Mouse (Mus musculus): ENCODE measurements around the gene Cep131. TPM values are rescaled to one million over a fixed set of nuclear protein-coding genes. Genes with fewer than 3 reads are reported as not detected.

Gene Cep131
- polyA plus RNA-seq, 1 experiment: 12.2 TPM

DNA sequence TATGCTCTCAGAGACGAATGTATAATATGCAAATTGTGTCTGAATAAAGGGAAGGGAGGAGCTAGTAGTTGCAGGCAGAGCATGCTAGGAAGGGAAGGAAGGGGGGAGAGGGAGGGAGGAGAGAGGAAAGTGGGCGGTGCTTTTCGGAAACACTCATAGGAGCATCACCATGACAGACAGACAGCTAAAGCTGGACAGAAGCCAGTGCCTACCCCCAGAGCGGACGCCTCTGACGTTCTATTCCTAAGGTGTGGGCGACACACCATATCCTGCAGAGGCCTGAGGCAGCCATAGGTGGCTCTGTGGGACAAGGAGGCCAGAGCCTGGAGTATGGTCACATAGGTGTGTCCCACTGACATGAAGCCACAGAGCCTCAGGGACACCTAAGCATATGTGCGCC is 46.2 kb downstream of the Cep131 start:
- Histone ChIP-seq H3K4me3 (ENCODE audit: low read depth, low read length) (no peak overlapping the region), H3K9ac (ENCODE audit: low read depth, poor library complexity, severe bottlenecking) (no peak overlapping the region), H3K9me3 (replicated peaks; ENCODE audit: control insufficient read depth, insufficient read depth, low read length, poor library complexity, severe bottlenecking) (no peaks in the 10 kb centered on the region), H3K27me3 (ENCODE audit: control insufficient read depth, insufficient read depth, low read length, poor library complexity, severe bottlenecking) (no peaks in the 10 kb centered on the region), H3K27ac (ENCODE audit: insufficient read depth, low read length) (no peak overlapping the region), H3K4me1 (ENCODE audit: control insufficient read depth, insufficient read depth, low read length) (no peaks in the 10 kb centered on the region), H3K36me3 (ENCODE audit: control insufficient read depth, insufficient read depth, low read length, poor library complexity, severe bottlenecking) (no peaks in the 10 kb centered on the region)
- no peak for TF ChIP-seq POLR2A (IDR thresholded peaks at IDR 0.05; ENCODE audit: insufficient read depth, low read length)
- no peak for TF ChIP-seq CTCF (IDR thresholded peaks at IDR 0.05; ENCODE audit: low read depth, low read length)
- TF ChIP-seq EP300 (IDR thresholded peaks at IDR 0.05; ENCODE audit: insufficient read depth, low read depth, low read length): no peak

DNA sequence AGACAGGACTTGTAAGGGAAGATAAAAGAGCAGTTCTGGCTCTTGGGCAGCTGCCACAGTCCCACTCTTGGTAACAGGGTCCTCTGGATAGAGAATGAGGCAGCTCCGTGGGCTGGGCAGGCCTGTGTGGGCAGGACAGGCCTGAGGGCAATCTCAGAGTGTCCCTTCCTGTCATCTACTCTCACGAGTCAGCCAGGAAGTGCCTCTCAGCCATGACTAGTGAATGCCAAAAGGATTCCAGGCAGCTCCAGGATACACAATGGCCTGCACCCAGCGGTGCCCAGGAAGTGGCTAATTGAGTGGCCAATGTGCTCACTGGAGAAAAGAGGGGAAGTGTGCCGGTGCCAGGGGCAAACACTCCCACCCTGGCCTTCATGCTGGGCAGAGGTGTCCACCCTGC is 47.0 kb downstream of the Cep131 start:
- TF ChIP-seq POLR2A (IDR thresholded peaks at IDR 0.05; ENCODE audit: insufficient read depth, low read length) (no peak), EP300 (IDR thresholded peaks at IDR 0.05; ENCODE audit: insufficient read depth, low read depth, low read length) (no peak), CTCF (IDR thresholded peaks at IDR 0.05; ENCODE audit: low read depth, low read length) (no peak)
- Histone ChIP-seq H3K27ac (ENCODE audit: insufficient read depth, low read length) (no peak overlapping the region), H3K9ac (ENCODE audit: low read depth, poor library complexity, severe bottlenecking) (no peak overlapping the region)

DNA sequence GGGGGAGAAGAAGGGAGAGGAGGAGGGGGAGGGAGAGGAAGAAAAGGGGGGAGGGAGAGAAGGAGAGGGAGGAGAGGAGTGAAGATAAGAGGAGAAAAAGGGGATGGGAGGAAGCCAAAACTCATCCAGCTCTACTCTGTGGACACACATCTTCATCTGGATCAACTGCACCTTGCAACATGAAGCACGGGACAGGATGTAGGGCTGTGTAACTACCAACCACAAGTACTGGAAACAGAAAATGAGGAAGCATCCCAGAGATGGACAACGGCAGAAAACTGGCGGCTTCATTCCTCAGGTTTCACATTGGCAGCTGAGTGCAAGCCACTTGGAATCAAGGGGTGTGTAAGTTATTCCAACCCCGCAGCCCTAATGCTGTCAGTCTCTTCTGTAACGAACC is 51.9 kb downstream of the Cep131 start:
- no peaks in the 10 kb centered on the region for H3K4me1 ChIP-seq (ENCODE audit: control insufficient read depth, insufficient read depth, low read length)
- H3K9ac ChIP-seq (ENCODE audit: low read depth, poor library complexity, severe bottlenecking): no peak overlapping the region
- H3K36me3 ChIP-seq (ENCODE audit: control insufficient read depth, insufficient read depth, low read length, poor library complexity, severe bottlenecking): no peaks in the 10 kb centered on the region
- H3K27me3 ChIP-seq (ENCODE audit: control insufficient read depth, insufficient read depth, low read length, poor library complexity, severe bottlenecking): no peaks in the 10 kb centered on the region
- H3K27ac ChIP-seq (ENCODE audit: insufficient read depth, low read length): no peak overlapping the region
- no peak overlapping the region for H3K4me3 ChIP-seq (ENCODE audit: low read depth, low read length)
- H3K9me3 ChIP-seq (replicated peaks; ENCODE audit: control insufficient read depth, insufficient read depth, low read length, poor library complexity, severe bottlenecking): no peaks in the 10 kb centered on the region
- TF ChIP-seq EP300 (IDR thresholded peaks at IDR 0.05; ENCODE audit: insufficient read depth, low read depth, low read length): no peak
- no peak for TF ChIP-seq CTCF (IDR thresholded peaks at IDR 0.05; ENCODE audit: low read depth, low read length)
- no peak for TF ChIP-seq POLR2A (IDR thresholded peaks at IDR 0.05; ENCODE audit: insufficient read depth, low read length)

More for the DNA sequence above, 47.0 kb downstream of the Cep131 start:
- Histone ChIP-seq H3K9me3 (replicated peaks; ENCODE audit: control insufficient read depth, insufficient read depth, low read length, poor library complexity, severe bottlenecking) (no peaks in the 10 kb centered on the region), H3K4me1 (ENCODE audit: control insufficient read depth, insufficient read depth, low read length) (no peaks in the 10 kb centered on the region), H3K27me3 (ENCODE audit: control insufficient read depth, insufficient read depth, low read length, poor library complexity, severe bottlenecking) (no peaks in the 10 kb centered on the region), H3K4me3 (ENCODE audit: low read depth, low read length) (no peak overlapping the region), H3K36me3 (ENCODE audit: control insufficient read depth, insufficient read depth, low read length, poor library complexity, severe bottlenecking) (no peaks in the 10 kb centered on the region)

DNA sequence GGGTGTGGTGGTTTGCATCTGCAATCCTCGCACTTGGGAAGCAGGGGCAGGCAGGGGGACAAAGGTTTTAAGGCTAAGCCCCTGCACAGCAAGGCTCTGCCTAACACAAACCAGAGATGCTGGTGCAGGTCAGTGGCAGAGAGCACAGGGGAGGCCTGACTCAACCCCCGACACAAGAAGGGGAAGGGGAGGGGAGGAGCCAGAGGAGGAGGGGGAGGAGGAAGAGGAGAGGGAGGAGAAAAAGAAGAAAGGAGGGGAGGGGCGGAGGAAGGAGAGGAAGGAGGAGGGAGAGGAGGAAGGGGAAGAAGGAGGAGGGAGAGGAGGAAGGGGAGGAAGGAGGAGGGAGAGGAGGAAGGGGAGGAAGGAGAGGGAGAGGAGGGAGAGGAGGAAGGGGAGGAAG is 52.3 kb downstream of the Cep131 start:
- Histone ChIP-seq H3K4me1 (ENCODE audit: control insufficient read depth, insufficient read depth, low read length) (peaks cover under 1% of the 10 kb centered on the region), H3K27ac (ENCODE audit: insufficient read depth, low read length) (no peak overlapping the region)
- no peak for TF ChIP-seq EP300 (IDR thresholded peaks at IDR 0.05; ENCODE audit: insufficient read depth, low read depth, low read length)

DNA sequence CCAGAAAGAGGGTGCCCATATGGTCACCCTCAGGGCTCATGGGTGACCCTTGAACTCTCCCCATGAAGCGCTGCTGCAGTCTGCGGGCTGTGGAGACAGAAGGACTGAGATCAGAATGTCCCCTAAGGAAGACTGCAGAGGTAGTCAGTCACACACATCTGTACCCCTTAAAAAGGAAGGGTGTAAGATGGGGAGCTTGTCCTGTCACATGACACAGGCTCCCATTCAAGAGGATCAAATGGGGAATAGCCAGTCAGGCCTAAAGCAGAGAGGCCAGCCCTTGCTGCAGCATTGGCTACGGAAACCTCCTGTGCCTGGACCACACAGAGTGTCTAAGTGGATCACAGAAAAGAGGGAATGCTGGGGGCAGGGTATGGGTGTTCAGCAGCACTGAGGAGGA is 53.2 kb downstream of the Cep131 start:
- TF ChIP-seq EP300 (IDR thresholded peaks at IDR 0.05; ENCODE audit: insufficient read depth, low read depth, low read length): no peak
- TF ChIP-seq POLR2A (IDR thresholded peaks at IDR 0.05; ENCODE audit: insufficient read depth, low read length): no peak
- no peak for TF ChIP-seq CTCF (IDR thresholded peaks at IDR 0.05; ENCODE audit: low read depth, low read length)
- Histone ChIP-seq H3K4me3 (ENCODE audit: low read depth, low read length) (no peak overlapping the region), H3K27me3 (ENCODE audit: control insufficient read depth, insufficient read depth, low read length, poor library complexity, severe bottlenecking) (no peaks in the 10 kb centered on the region), H3K9ac (ENCODE audit: low read depth, poor library complexity, severe bottlenecking) (no peak overlapping the region), H3K27ac (ENCODE audit: insufficient read depth, low read length) (no peak overlapping the region), H3K9me3 (replicated peaks; ENCODE audit: control insufficient read depth, insufficient read depth, low read length, poor library complexity, severe bottlenecking) (no peaks in the 10 kb centered on the region), H3K36me3 (ENCODE audit: control insufficient read depth, insufficient read depth, low read length, poor library complexity, severe bottlenecking) (no peaks in the 10 kb centered on the region), H3K4me1 (ENCODE audit: control insufficient read depth, insufficient read depth, low read length) (peaks cover 2% of the 10 kb centered on the region)

More for the DNA sequence above, 52.3 kb downstream of the Cep131 start:
- Histone ChIP-seq H3K4me3 (ENCODE audit: low read depth, low read length) (no peak overlapping the region), H3K36me3 (ENCODE audit: control insufficient read depth, insufficient read depth, low read length, poor library complexity, severe bottlenecking) (no peaks in the 10 kb centered on the region), H3K9ac (ENCODE audit: low read depth, poor library complexity, severe bottlenecking) (no peak overlapping the region), H3K27me3 (ENCODE audit: control insufficient read depth, insufficient read depth, low read length, poor library complexity, severe bottlenecking) (no peaks in the 10 kb centered on the region), H3K9me3 (replicated peaks; ENCODE audit: control insufficient read depth, insufficient read depth, low read length, poor library complexity, severe bottlenecking) (no peaks in the 10 kb centered on the region)

DNA sequence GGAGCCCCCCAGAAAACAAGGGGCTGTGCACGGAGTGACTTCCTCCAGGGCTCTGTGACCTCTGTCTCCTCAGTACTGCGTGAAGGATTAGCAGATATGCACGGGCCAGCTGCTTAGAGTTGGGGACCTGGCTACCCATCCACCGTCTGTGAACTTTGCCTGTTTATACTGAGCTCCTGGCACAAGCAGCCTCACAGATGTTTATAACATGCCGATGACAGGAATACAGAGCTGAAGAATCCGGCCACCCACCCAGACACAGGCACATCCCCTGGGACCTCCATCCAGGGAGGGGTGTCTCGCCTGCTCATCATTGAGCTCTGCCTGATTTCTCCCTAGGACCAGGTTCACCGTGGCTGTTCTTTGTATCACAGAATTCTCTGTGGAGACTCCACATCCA is 54.6 kb downstream of the Cep131 start:
- H3K9me3 ChIP-seq (replicated peaks; ENCODE audit: control insufficient read depth, insufficient read depth, low read length, poor library complexity, severe bottlenecking): no peaks in the 10 kb centered on the region
- no peak overlapping the region for H3K27ac ChIP-seq (ENCODE audit: insufficient read depth, low read length)
- no peak for TF ChIP-seq CTCF (IDR thresholded peaks at IDR 0.05; ENCODE audit: low read depth, low read length)
- TF ChIP-seq EP300 (IDR thresholded peaks at IDR 0.05; ENCODE audit: insufficient read depth, low read depth, low read length): no peak
- no peak for TF ChIP-seq POLR2A (IDR thresholded peaks at IDR 0.05; ENCODE audit: insufficient read depth, low read length)
- H3K36me3 ChIP-seq (ENCODE audit: control insufficient read depth, insufficient read depth, low read length, poor library complexity, severe bottlenecking): no peaks in the 10 kb centered on the region
- no peak overlapping the region for H3K4me3 ChIP-seq (ENCODE audit: low read depth, low read length)
- H3K27me3 ChIP-seq (ENCODE audit: control insufficient read depth, insufficient read depth, low read length, poor library complexity, severe bottlenecking): no peaks in the 10 kb centered on the region
- no peak overlapping the region for H3K9ac ChIP-seq (ENCODE audit: low read depth, poor library complexity, severe bottlenecking)
- H3K4me1 ChIP-seq (ENCODE audit: control insufficient read depth, insufficient read depth, low read length): peaks cover 2% of the 10 kb centered on the region
